Mouse (Mus musculus): Measurements from ENCODE around the gene Dnaic1. TPM values are rescaled to one million over a fixed set of nuclear protein-coding genes. Genes with fewer than 3 reads are reported as not detected.

The Dnaic1 gene
- polyA plus RNA-seq, 1 experiment from 2014 or later: 3.1 TPM

- peak; percentile 55; the same call in 1 of the 2 replicates for ATAC-seq (ENCODE audit: insufficient read depth)
- Histone ChIP-seq H3K4me3 (ENCODE audit: low read depth, low read length) (no peak overlapping the region), H3K9me3 (ENCODE audit: low read depth, low read length) (no peaks in the 10 kb centered on the region), H3K27ac (ENCODE audit: low read depth) (no peak overlapping the region), H3K4me1 (ENCODE audit: insufficient read depth) (no peaks in the 10 kb centered on the region), H3K27me3 (ENCODE audit: insufficient read depth, low read length) (no peaks in the 10 kb centered on the region; the same call in 1 of the 2 replicates), H3K36me3 (ENCODE audit: insufficient read depth) (peaks cover 10% of the 10 kb centered on the region), H3K9ac (no peak overlapping the region), H3K4me2 (no peak overlapping the region)
- TF ChIP-seq CTCF (IDR thresholded peaks at IDR 0.05; ENCODE audit: low read depth): peak; percentile 95
- DNase-seq: peak; percentile 86
- WGBS: 43% methylated on average over 6 of the region's 6 CpGs
Observed at GRCm38 (mm10) chr4:41653296-41653695, 83.7 kb downstream of the Dnaic1 start.

- no peak for TF ChIP-seq CTCF (IDR thresholded peaks at IDR 0.05; ENCODE audit: low read depth)
- 51% methylated on average over 6 of the region's 6 CpGs for WGBS
- peaks cover 10% of the 10 kb centered on the region for H3K36me3 ChIP-seq (ENCODE audit: insufficient read depth)
Observed at GRCm38 (mm10) chr4:41653730-41654129, 84.2 kb downstream of the Dnaic1 start.

GRCm38 (mm10) chr4:41654217-41654616 is 84.6 kb downstream of the Dnaic1 start:
- Histone ChIP-seq H3K27ac (ENCODE audit: low read depth) (no peak overlapping the region), H3K4me1 (ENCODE audit: insufficient read depth) (no peaks in the 10 kb centered on the region), H3K27me3 (ENCODE audit: insufficient read depth, low read length) (no peaks in the 10 kb centered on the region; the same call in 1 of the 2 replicates), H3K4me2 (no peak overlapping the region), H3K36me3 (ENCODE audit: insufficient read depth) (peaks cover 12% of the 10 kb centered on the region), H3K9ac (no peak overlapping the region), H3K4me3 (ENCODE audit: low read depth, low read length) (no peak overlapping the region), H3K9me3 (ENCODE audit: low read depth, low read length) (no peaks in the 10 kb centered on the region)
- DNase-seq (peak; percentile 85), ATAC-seq (ENCODE audit: insufficient read depth) (peak; percentile 33; the same call in 1 of the 2 replicates)
- WGBS: 12% methylated on average over 7 of the region's 7 CpGs
- TF ChIP-seq CTCF (IDR thresholded peaks at IDR 0.05; ENCODE audit: low read depth): peak; percentile 84

More at GRCm38 (mm10) chr4:41653730-41654129, 84.2 kb downstream of the Dnaic1 start:
- no peaks in the 10 kb centered on the region for H3K9me3 ChIP-seq (ENCODE audit: low read depth, low read length)
- no peak overlapping the region for H3K4me3 ChIP-seq (ENCODE audit: low read depth, low read length)
- H3K4me1 ChIP-seq (ENCODE audit: insufficient read depth): no peaks in the 10 kb centered on the region
- H3K4me2 ChIP-seq: no peak overlapping the region
- H3K27me3 ChIP-seq (ENCODE audit: insufficient read depth, low read length): no peaks in the 10 kb centered on the region; the same call in 1 of the 2 replicates
- ATAC-seq (ENCODE audit: insufficient read depth): peak; percentile 38; the same call in 1 of the 2 replicates
- DNase-seq: no peak
- no peak overlapping the region for H3K9ac ChIP-seq
- no peak overlapping the region for H3K27ac ChIP-seq (ENCODE audit: low read depth)

- ATAC-seq (ENCODE audit: insufficient read depth): no peak
Observed at GRCm38 (mm10) chr4:41655525-41655924, 86.0 kb downstream of the Dnaic1 start.

GRCm38 (mm10) chr4:41658566-41659384 is 89.2 kb downstream of the Dnaic1 start:
- Histone ChIP-seq H3K9ac (no peak overlapping the region), H3K36me3 (ENCODE audit: insufficient read depth) (peaks cover 18% of the 10 kb centered on the region), H3K27me3 (ENCODE audit: insufficient read depth, low read length) (no peaks in the 10 kb centered on the region), H3K9me3 (ENCODE audit: low read depth, low read length) (no peaks in the 10 kb centered on the region), H3K4me3 (ENCODE audit: low read depth, low read length) (no peak overlapping the region), H3K4me2 (no peak overlapping the region), H3K4me1 (ENCODE audit: insufficient read depth) (peaks cover 4% of the 10 kb centered on the region; the same call in 1 of the 2 replicates), H3K27ac (ENCODE audit: low read depth) (no peak overlapping the region)
- TF ChIP-seq CTCF (IDR thresholded peaks at IDR 0.05; ENCODE audit: low read depth): no peak
- 28% methylated on average over 25 of the region's 25 CpGs for WGBS
- no peak for DNase-seq
- no peak for ATAC-seq (ENCODE audit: insufficient read depth)

More at GRCm38 (mm10) chr4:41655525-41655924, 86.0 kb downstream of the Dnaic1 start:
- H3K9me3 ChIP-seq (ENCODE audit: low read depth, low read length): no peaks in the 10 kb centered on the region
- H3K4me3 ChIP-seq (ENCODE audit: low read depth, low read length): no peak overlapping the region
- no peaks in the 10 kb centered on the region for H3K27me3 ChIP-seq (ENCODE audit: insufficient read depth, low read length)
- no peak for DNase-seq
- no peaks in the 10 kb centered on the region for H3K4me1 ChIP-seq (ENCODE audit: insufficient read depth)
- no peak overlapping the region for H3K27ac ChIP-seq (ENCODE audit: low read depth)
- H3K36me3 ChIP-seq (ENCODE audit: insufficient read depth): peaks cover 14% of the 10 kb centered on the region
- no peak for TF ChIP-seq CTCF (IDR thresholded peaks at IDR 0.05; ENCODE audit: low read depth)
- H3K4me2 ChIP-seq: no peak overlapping the region
- H3K9ac ChIP-seq: no peak overlapping the region
- WGBS: 79% methylated on average over 2 of the region's 2 CpGs

- no peaks in the 10 kb centered on the region for H3K27me3 ChIP-seq (ENCODE audit: insufficient read depth, low read length)
- ATAC-seq (ENCODE audit: insufficient read depth) (no peak), DNase-seq (no peak)
- H3K4me3 ChIP-seq (ENCODE audit: low read depth, low read length): no peak overlapping the region
- H3K9me3 ChIP-seq (ENCODE audit: low read depth, low read length): no peaks in the 10 kb centered on the region
- peaks cover 18% of the 10 kb centered on the region for H3K36me3 ChIP-seq (ENCODE audit: insufficient read depth)
- H3K9ac ChIP-seq: no peak overlapping the region
- no peak overlapping the region for H3K27ac ChIP-seq (ENCODE audit: low read depth)
- H3K4me2 ChIP-seq: no peak overlapping the region
- WGBS: 54% methylated on average over 13 of the region's 13 CpGs
- peaks cover 4% of the 10 kb centered on the region; the same call in 1 of the 2 replicates for H3K4me1 ChIP-seq (ENCODE audit: insufficient read depth)
- no peak for TF ChIP-seq CTCF (IDR thresholded peaks at IDR 0.05; ENCODE audit: low read depth)
Observed at GRCm38 (mm10) chr4:41659556-41659955, 90.0 kb downstream of the Dnaic1 start.

- DNase-seq: peak; percentile 79
- ATAC-seq (ENCODE audit: insufficient read depth): peak; percentile 18
- no peak for TF ChIP-seq CTCF (IDR thresholded peaks at IDR 0.05; ENCODE audit: low read depth)
- Histone ChIP-seq H3K4me2 (no peak overlapping the region), H3K27me3 (ENCODE audit: insufficient read depth, low read length) (no peaks in the 10 kb centered on the region), H3K9ac (no peak overlapping the region), H3K36me3 (ENCODE audit: insufficient read depth) (peaks cover 18% of the 10 kb centered on the region), H3K4me1 (ENCODE audit: insufficient read depth) (peaks cover 12% of the 10 kb centered on the region), H3K4me3 (ENCODE audit: low read depth, low read length) (no peak overlapping the region), H3K27ac (ENCODE audit: low read depth) (no peak overlapping the region), H3K9me3 (ENCODE audit: low read depth, low read length) (no peaks in the 10 kb centered on the region)
- 26% methylated on average over 11 of the region's 11 CpGs for WGBS
Observed at GRCm38 (mm10) chr4:41660851-41661430, 91.4 kb downstream of the Dnaic1 start.

Data from lung, embryonic 14.5 days (tissue).